10 mouse cellular contexts compared by ENCODE assay signal in genomic region chr4:126861514-126862266, GRCm38 (mm10).
DNase-seq lines count a peak whose midpoint lies in the region; ATAC-seq and TF ChIP-seq lines count a peak whose summit lies in the region.
"Had no signal": no experiment of that assay in that cellular context is flagged by ENCODE, and none has a peak within 500 bp of the region (broad histone marks: within the 10 kb centered on the region; RNA-seq: fewer than 3 reads in every experiment).

No protein-coding gene starts in this region.

- DNase-seq in left cerebral cortex, adult 2 months (ENCODE audit: extremely low spot score in 1 of 2, low spot score in 2 of 2) = no peak
- DNase-seq in left cerebral cortex, postnatal 14 days (ENCODE audit: low spot score in 2 of 2) = no peak
- peak; percentile 45 for DNase-seq in NIH3T3 (ENCODE audit: low read depth)
- DNase-seq in spleen, postnatal 14 days (ENCODE audit: low spot score in 2 of 2) = no peak
- DNase-seq in urinary bladder, postnatal 36 days (ENCODE audit: low spot score in 2 of 2) = no peak
- DNase-seq: cerebellum, adult 8-10 months; thymus, postnatal 36 days had no signal

- peak; percentile 83 for ATAC-seq in CD4-positive, CD25-positive, alpha-beta regulatory T cell, adult 4 months
- ATAC-seq in megakaryocyte progenitor cell, adult 5-6 weeks (replicated peaks; ENCODE audit: poor library complexity) = peak; percentile 88

- no peak overlapping the region for H3K4me3 ChIP-seq in left cerebral cortex, adult 2 months
- H3K4me3 ChIP-seq: heart, embryonic 13.5 days had no signal

- intact Hi-C loops in left cerebral cortex, adult 2 months (cut with DNase I) = no loop called here
- intact Hi-C loops in left cerebral cortex, postnatal 14 days (cut with DNase I) = no loop called here

- no peak overlapping the region for H3K27ac ChIP-seq in left cerebral cortex, adult 2 months
- H3K27ac ChIP-seq: heart, embryonic 13.5 days had no signal

- peak; percentile 59 for TF ChIP-seq CTCF in left cerebral cortex, adult 2 months (IDR thresholded peaks at IDR 0.05)
